Mouse (Mus musculus): ENCODE data around the gene Ascl3. TPM values are rescaled to one million over a fixed set of nuclear protein-coding genes. Genes with fewer than 3 reads are reported as not detected.

The Ascl3 gene
- total RNA-seq (2021): not detected

GRCm38 (mm10) chr7:109731626-109732025 lies at the start of gene Ascl3:
Ascl3 (minus strand) TSS chr7:109731726.
- DNase-seq (ENCODE audit: extremely low spot score in 1 of 2, low spot score in 2 of 2): no peak
- intact Hi-C loops (cut with DNase I): no loop called here

DNA sequence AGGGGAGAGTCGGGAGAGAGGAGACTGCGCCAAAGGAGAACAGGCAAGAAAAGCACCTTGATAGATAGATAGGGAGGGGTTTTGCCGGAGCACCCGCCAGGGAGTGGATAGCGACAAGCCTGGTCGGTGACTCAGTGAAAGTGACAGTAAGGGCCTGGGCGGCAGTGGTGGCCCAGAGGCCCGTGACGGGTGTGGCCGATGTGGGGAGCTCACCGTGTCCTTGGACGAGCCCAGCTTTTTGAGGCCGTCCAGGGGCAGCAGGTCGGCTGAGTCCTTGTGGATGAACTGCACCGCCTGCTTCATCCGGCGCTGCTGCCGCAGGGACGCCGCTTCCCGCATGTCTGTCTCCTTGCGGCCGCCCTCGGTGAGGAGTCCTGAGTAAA lies 49.6 kb upstream of the Ascl3 start:
- DNase-seq (ENCODE audit: extremely low spot score in 1 of 2, low spot score in 2 of 2): no peak
- intact Hi-C loops (cut with DNase I): no loop called here

DNA sequence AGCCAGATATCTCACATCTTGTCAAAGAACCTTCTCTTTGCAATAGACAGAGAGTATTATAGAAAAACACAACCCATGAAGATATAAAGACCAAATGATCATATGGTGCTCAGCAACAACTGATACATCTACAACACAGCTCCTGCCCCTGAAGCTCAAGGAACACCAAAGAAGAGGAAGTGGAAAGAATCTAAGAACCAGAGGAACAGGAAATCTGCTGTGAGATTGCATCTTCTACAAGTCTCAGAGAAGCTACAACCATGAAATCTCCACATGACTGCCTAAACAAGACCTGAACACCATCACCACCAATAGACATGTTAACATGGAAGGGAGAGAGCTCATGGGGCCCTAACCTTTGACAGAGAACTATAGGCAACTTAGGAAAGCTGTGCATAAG lies 40.7 kb upstream of the Ascl3 start:
- no peak for DNase-seq (ENCODE audit: extremely low spot score in 1 of 2, low spot score in 2 of 2)
- intact Hi-C loops (cut with DNase I): no loop called here

- DNase-seq (ENCODE audit: extremely low spot score in 1 of 2, low spot score in 2 of 2): no peak
- intact Hi-C loops (cut with DNase I): no loop called here
Observed at GRCm38 (mm10) chr7:109768699-109769383, 37.3 kb upstream of the Ascl3 start.

DNA sequence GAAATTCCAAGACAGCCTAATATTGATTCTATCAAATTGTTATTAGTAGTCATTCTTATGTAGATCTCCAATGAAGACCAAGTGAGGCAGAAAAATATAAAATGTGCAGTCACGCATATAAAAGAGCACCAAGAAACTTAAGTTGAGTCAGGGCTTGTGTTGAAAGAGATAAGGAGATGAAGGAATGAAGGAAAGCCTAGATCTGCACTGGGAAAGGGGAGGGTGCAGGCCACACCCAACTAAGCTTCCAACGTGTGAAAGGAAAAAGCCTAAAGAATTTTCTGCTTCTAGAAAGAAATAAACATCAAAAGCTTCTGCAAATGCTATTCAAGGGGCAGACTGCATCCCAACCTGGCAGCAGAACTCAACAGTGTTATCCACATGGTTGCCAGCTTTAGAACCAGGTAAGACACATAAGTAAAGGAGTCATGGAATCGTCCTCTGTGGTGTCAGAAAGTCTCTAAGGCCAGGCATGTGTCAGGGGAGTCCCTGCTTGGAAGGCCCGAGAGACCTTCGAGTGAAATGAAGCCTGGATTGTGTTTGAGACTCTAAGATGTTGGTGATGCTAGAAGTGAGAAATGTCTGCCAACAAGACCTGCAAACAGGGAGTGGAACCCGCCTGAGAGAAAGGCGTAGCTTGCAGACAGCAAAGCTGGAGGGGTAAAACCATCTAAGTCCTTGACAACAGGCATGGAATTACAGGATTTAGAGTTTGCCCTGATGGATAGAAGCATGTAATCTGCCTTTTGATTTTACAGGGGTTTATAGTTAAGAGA lies 36.2 kb upstream of the Ascl3 start:
- intact Hi-C loops (cut with DNase I): no loop called here
- DNase-seq (ENCODE audit: extremely low spot score in 1 of 2, low spot score in 2 of 2): no peak

- DNase-seq (ENCODE audit: extremely low spot score in 1 of 2, low spot score in 2 of 2): no peak
- intact Hi-C loops (cut with DNase I): no loop called here
Observed at GRCm38 (mm10) chr7:109764009-109764408, 32.5 kb upstream of the Ascl3 start.

DNA sequence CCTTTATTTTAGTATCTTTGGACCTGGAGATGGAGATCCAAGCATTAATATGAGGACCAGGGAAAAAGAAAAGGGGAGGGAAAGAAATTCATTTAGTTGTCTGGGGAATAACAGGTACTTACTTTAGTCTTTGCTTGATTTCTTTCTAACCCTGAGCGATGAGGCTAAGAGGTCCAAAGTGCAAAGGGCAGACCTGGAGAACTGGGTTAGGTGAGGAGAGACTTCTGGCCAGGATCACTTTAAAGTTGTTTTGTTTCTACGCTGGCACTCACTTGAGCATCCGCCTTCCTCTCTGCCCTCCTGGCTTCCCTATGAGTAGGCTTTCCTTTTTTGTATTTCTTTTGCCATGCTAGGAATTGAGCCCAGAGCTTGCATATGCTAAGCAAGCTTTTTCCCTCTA lies 24.8 kb upstream of the Ascl3 start:
- intact Hi-C loops (cut with DNase I): no loop called here
- DNase-seq (ENCODE audit: extremely low spot score in 1 of 2, low spot score in 2 of 2): no peak

- intact Hi-C loops (cut with DNase I): no loop called here
Observed at GRCm38 (mm10) chr7:109754034-109754433, 22.5 kb upstream of the Ascl3 start.

DNA sequence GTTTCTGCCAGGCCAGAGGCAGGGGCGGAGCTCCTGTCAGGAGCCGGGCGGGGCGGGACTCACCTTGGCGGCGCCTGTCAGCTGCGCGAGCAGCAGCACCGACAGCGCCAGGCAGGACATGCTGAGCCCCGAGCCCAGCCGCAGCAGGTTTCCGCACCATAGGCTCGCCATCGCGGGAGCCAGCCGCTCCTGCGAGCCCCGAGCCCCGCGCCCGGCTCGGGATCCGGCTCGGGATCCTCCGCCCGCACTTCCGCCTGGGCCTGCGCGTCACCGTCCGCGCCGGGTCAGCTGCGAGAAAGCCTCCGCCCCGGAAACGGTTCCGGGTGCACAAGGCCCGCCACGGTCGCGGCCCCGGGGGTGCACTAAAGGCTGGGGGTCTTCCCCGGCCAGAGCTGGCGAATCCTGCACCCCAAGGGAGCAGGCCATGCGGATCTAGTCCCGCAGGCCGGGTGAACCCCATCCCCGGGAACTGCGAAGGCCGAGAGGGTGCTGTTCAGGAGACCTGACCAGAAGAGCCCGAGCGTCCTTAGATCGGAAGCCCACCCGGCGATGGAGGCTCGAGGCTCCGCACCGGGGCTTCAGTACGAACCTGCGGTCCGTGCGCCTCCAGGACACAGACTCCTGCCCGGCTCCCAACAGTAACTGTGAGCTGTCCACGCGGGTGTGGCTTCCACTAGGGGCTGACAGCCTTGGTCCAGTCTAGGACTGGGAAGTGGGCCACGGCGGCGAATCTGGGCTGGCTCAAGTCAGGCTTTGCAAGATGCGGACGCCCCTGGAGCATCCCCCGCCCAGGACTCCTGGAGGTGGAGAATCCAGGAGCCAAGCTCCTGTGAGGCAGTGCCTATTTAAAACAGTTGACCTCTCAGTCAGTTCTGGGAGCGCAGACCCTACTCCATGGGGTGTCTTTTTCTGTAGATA lies 20.7 kb upstream of the Ascl3 start, which contains the start of gene Tmem9b:
Gene Tmem9b (minus strand): TSS at position 868 of the 918 bp plus-strand sequence.
- intact Hi-C loops (cut with DNase I): no loop called here

More at GRCm38 (mm10) chr7:109754034-109754433, 22.5 kb upstream of the Ascl3 start:
- no peak for DNase-seq (ENCODE audit: extremely low spot score in 1 of 2, low spot score in 2 of 2)

GRCm38 (mm10) chr7:109751427-109752007 lies 20.0 kb upstream of the Ascl3 start:
- DNase-seq (ENCODE audit: extremely low spot score in 1 of 2, low spot score in 2 of 2): no peak
- intact Hi-C loops (cut with DNase I): no loop called here

More for the DNA sequence above, 20.7 kb upstream of the Ascl3 start, which contains the start of gene Tmem9b:
- peak; percentile 65 to 91 for DNase-seq (ENCODE audit: extremely low spot score in 1 of 2, low spot score in 2 of 2)

DNA sequence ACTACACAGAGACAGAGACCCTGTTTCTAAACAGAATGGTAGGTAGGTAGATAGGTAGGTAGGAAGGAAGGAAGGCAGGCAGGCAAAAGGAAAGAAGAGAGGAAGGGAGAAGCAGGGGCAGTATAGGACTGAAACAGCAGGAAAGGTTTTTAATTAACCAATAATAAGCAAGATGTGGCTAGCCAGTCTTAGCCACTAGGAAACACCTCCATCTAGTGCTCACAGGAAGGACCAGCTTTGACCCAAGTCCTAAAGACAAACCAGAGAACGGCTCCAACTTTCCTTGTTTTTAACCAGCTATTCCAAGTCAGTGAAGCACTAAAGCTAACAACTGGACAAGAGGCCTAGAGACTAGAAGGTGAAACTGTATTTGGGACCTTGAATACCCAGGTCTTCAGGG lies 16.2 kb upstream of the Ascl3 start:
- no peak for DNase-seq (ENCODE audit: extremely low spot score in 1 of 2, low spot score in 2 of 2)
- intact Hi-C loops (cut with DNase I): no loop called here

DNA sequence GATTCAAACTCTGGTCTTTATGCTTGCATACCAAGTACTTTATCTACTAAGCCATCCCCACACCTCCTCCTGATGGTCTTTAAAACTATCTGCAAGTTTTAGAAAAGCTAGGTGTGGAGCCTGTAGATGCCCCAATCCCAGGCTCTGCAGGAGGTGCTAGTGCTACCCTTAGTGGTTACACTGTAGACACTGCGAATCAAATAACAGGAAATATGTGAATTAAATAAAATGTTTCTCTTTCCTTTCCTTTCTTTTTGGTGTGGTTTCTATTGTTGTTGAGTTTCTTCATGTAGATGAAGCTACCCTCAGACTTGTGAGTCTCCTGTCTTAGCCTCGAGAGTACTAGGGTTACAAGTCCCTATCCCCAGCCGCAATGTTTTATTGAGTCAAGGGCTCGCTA lies 10.2 kb upstream of the Ascl3 start:
- DNase-seq (ENCODE audit: extremely low spot score in 1 of 2, low spot score in 2 of 2): no peak
- intact Hi-C loops (cut with DNase I): no loop called here

DNA sequence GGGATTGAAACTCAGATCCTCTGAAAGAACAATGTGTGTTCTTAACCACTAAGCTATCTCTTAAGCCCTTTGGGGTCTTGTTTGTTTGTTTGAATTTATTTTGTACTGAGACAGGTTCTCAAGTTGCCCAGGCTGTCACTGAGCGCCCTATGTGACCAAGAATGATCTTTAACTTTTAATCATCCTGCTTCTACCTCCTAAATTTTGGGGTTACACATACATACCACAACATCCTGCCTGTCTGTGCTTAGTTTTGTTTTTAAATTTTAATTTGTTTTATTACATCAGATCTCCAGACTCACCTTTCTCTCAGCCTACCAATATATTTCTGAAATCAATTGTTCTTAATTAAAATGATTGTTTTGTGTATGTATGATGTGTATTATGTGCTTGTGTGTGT lies 9.5 kb upstream of the Ascl3 start:
- DNase-seq (ENCODE audit: extremely low spot score in 1 of 2, low spot score in 2 of 2): no peak
- intact Hi-C loops (cut with DNase I): no loop called here

GRCm38 (mm10) chr7:109739822-109740370 lies 8.4 kb upstream of the Ascl3 start:
- intact Hi-C loops (cut with DNase I): no loop called here
- DNase-seq (ENCODE audit: extremely low spot score in 1 of 2, low spot score in 2 of 2): no peak

GRCm38 (mm10) chr7:109734806-109735205 lies 3.3 kb upstream of the Ascl3 start:
- intact Hi-C loops (cut with DNase I): no loop called here
- no peak for DNase-seq (ENCODE audit: extremely low spot score in 1 of 2, low spot score in 2 of 2)

GRCm38 (mm10) chr7:109723697-109724096 lies 7.8 kb downstream of the Ascl3 start, which contains the start of gene BC051019:
BC051019 (minus strand) TSS chr7:109723850.
- no peak for DNase-seq (ENCODE audit: extremely low spot score in 1 of 2, low spot score in 2 of 2)
- intact Hi-C loops (cut with DNase I): no loop called here

DNA sequence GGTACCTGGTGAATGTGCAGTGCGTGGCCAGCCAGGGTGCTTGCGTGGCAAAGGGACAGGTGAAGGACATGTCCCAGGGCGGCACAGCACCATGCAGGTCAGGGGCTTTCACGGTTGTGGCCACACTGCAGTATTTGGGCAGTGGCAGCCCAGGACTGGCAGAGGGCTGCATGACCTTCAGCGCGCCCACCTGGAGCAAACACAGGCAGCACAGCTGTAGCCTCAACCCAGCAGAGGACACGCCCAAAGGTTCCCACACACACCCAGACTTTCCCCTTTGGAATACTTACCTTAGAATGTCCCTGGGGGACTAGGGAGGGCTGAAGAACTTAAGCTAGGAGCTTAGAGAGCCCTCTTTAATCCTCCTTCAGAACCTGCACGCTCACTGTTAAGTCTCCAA lies 8.4 kb downstream of the Ascl3 start:
- no peak for DNase-seq (ENCODE audit: extremely low spot score in 1 of 2, low spot score in 2 of 2)
- intact Hi-C loops (cut with DNase I): no loop called here

GRCm38 (mm10) chr7:109722618-109723017 lies 8.9 kb downstream of the Ascl3 start:
- intact Hi-C loops (cut with DNase I): no loop called here
- DNase-seq (ENCODE audit: extremely low spot score in 1 of 2, low spot score in 2 of 2): no peak

DNA sequence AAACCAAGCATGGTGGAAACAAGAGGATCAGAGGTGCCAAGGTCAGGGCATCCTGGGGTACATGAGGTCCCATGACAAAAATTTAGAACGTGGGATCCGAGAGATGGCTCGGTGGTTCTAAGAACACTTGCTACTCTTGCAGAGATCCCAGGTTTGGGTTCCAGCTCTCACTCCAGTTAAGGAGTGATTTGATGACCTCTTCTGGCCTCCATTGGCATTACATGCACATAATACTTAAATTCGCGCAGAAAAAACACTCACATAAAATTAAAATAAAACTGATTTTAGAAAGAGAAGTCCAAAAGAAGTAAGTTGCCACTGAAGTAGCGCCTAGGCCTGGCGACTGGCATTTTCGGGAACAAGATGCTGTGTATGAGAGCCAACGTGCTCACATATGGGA lies 12.2 kb downstream of the Ascl3 start:
- peak; percentile 42 to 49 for DNase-seq (ENCODE audit: extremely low spot score in 1 of 2, low spot score in 2 of 2)
- intact Hi-C loops (cut with DNase I): loop anchor here (2.0 kb wide), 1 partner anchor 192 kb away; no protein-coding TSS in a partner anchor

Data from left cerebral cortex, postnatal 10 days (tissue).